8 mouse cellular contexts compared by ENCODE assay signal in genomic region chr1:164248465-164249331, GRCm38 (mm10). TPM values are rescaled to one million over a fixed set of nuclear protein-coding genes. Genes with fewer than 3 reads are reported as not detected.
A peak's percentile ranks its signal among the peaks of the same experiment; 100 is the strongest.
DNase-seq lines count a peak whose midpoint lies in the region; ATAC-seq and TF ChIP-seq lines count a peak whose summit lies in the region.

Gene Slc19a2 (plus strand): TSS chr1:164249046.

- H3K27me3 ChIP-seq in megakaryocyte, embryonic 14.5 days (replicated peaks), result no peaks in the 10 kb centered on the region

- H3K4me1 ChIP-seq in cortical plate, adult 2 months (ENCODE audit: control insufficient read depth, insufficient read depth, low read length), result no peaks in the 10 kb centered on the region
- peaks cover 52% of the 10 kb centered on the region for H3K4me1 ChIP-seq in megakaryocyte, embryonic 14.5 days

- H3K4me3 ChIP-seq in cortical plate, adult 2 months (ENCODE audit: insufficient read depth, low read length), result peak within 1 kb of the TSS; percentile 45
- H3K4me3 ChIP-seq in megakaryocyte, embryonic 14.5 days (replicated peaks), result peak within 1 kb of the TSS; percentile 98

- TF ChIP-seq POLR2A in cortical plate, adult 2 months (IDR thresholded peaks at IDR 0.05; ENCODE audit: extremely low read depth, insufficient read depth, low read length), result peak; percentile 76

- no peak for TF ChIP-seq CTCF in cortical plate, adult 2 months (IDR thresholded peaks at IDR 0.05; ENCODE audit: extremely low read depth, insufficient read depth, low read length)

- H3K9me3 ChIP-seq in megakaryocyte, embryonic 14.5 days, result no peaks in the 10 kb centered on the region

- DNase-seq in gastrocnemius, adult 8-10 months (ENCODE audit: low spot score in 2 of 2), result peak; percentile 96 to 97
- peak; percentile 74 for DNase-seq in hindlimb bud, embryonic 11.5 days (ENCODE audit: extremely low spot score, low read depth, low spot score)
- peak; percentile 90 to 95 for DNase-seq in left cerebral cortex, adult 8-10 months (ENCODE audit: low spot score in 2 of 2)
- peak; percentile 98 to 99 for DNase-seq in right cerebral cortex, postnatal 10 days (ENCODE audit: low spot score in 2 of 2)
- DNase-seq in urinary bladder, postnatal 25 days (ENCODE audit: low spot score), result peak; percentile 98

- H3K27ac ChIP-seq in cortical plate, adult 2 months (ENCODE audit: insufficient read depth, low read length), result 0 out of 2 replicates have a peak within 1 kb of the TSS, but pooled peaks have one; percentile 18

- peaks cover 5% of the 10 kb centered on the region for H3K36me3 ChIP-seq in megakaryocyte, embryonic 14.5 days (replicated peaks; ENCODE audit: low read length)

- peak; percentile 87 for ATAC-seq in activated CD4-positive, CD25-positive, alpha-beta regulatory T cell, adult 4 months

RNA-seq across cellular contexts. Expression of gene Slc19a2, which starts in this region (rescaled TPM):
- polyA plus RNA-seq in activated CD4-positive, CD25-positive, alpha-beta regulatory T cell, adult 4 months (2017; shearing (Covaris generic)), result 1 to 10 TPM; 2.1 to 2.7 TPM
- 13.1 and 14.7 TPM in 2 replicates for polyA plus RNA-seq in cortical plate, adult 2 months (2012; rRNA removed)
- total RNA-seq in gastrocnemius, adult 8-10 months (2022), result 1 to 10 TPM; 3.8 to 4.9 (median 4.5) TPM
- 10 to 100 TPM; 12.6 to 15.1 (median 13.7) TPM for total RNA-seq in left cerebral cortex, adult 8-10 months (2022)
- polyA plus RNA-seq in megakaryocyte, embryonic 14.5 days (2012; ENCODE audit: insufficient read depth, low replicate concordance), result 7.3 and 23.4 TPM in 2 replicates

Comparison
In these comparisons a context has a peak if more than half of its experiments do, and no peak if none do; other contexts are left out.
1. Peak in every context shown above with its lines: DNase-seq, ATAC-seq, H3K4me3 ChIP-seq and H3K27ac ChIP-seq.